Mouse (Mus musculus) Patski (cell line): ENCODE data around the gene Sprr2k. TPM values are rescaled to one million over a fixed set of nuclear protein-coding genes. Genes with fewer than 3 reads are reported as not detected.
"Not testable (repeated sequence)": the region's sequence is repeated elsewhere in the genome, so short reads cannot be mapped to it uniquely, and the experiment has no call there.

Experiments
- ATAC-seq: fragments of 100-300 bp; one replicate; pipeline ENCODE4 v1.8.0; 2021
- CTCF ChIA-PET: fragments of 350-600 bp; sonication (Branson Sonifier 250); formaldehyde crosslinking; loops from one replicate; lab custom pipeline; 2022; ENCODE audit warnings: inconsistent platforms; lab: Charles Lee
- POLR2A ChIA-PET: fragments of 350-600 bp; sonication (Branson Sonifier 250); formaldehyde crosslinking; loops from one replicate; lab custom pipeline; 2022; ENCODE audit warnings: antibody characterized with exemption, inconsistent platforms; lab: Charles Lee
- DNase-seq: peaks from one replicate; pipeline ENCODE4 v3.0.0-alpha.2; 2011; ENCODE audit warnings: low read depth, low spot score
- H3K27me3 ChIP-seq: fragments of 371-371 bp; one replicate; pipeline ENCODE4 v1.5.1; 2021
- CTCF ChIP-seq: fragments of 100-300 bp; IDR thresholded peaks from one replicate; pipeline ENCODE4 v1.5.1; 2021
- in situ Hi-C: fragments of 300-500 bp; cut with MboI; formaldehyde crosslinking; loops from 3 replicates; pipeline ENCODE4 v1.11.1; 2018; ENCODE audit warnings: low pct_unique_long_range_greater_than_20kb, mixed read lengths
- polyA plus RNA-seq: library from polyadenylated mRNA; unstranded; gene quantifications from one replicate; pipeline ENCODE4 v1.2.3, GENCODE M21; 2021

Gene Sprr2k
- polyA plus RNA-seq, 1 experiment from 2014 or later = not detected

GRCm38 (mm10) chr3:92467424-92467823, 35.0 kb downstream of the Sprr2k start:
- ChIA-PET CTCF (interaction anchor here (0.9 to 6.2 kb wide), 6 partner anchors 8 to 317 kb away, joined by 3 to 28 read pairs (median 4); partner anchors contain the start of gene Sprr3), POLR2A (no interaction called here)
- no peak for TF ChIP-seq CTCF
- H3K27me3 ChIP-seq = no peaks in the 10 kb centered on the region
- ATAC-seq (peak; percentile 89), DNase-seq (no peak)
- in situ Hi-C loops = no loop called here

DNA sequence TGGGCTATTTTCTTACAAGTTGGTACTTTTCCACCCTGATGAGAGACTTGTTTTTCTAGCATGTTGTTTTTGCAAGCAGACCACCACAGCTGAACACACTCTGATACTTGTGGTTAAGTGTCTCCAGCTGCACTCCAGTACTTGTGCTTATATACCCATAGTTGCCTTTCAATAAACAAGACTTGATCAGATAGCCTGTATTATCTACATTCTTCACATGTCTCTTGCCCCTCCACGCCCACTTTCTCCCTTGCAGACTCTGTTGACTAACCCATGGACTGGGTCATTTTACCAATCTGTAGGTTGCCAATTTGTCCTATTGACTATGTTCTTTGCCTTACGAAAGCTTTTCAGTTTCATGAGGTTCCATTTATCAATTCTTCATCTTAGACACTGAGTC, 37.7 kb downstream of the Sprr2k start:
- ChIA-PET POLR2A (no interaction called here), CTCF (interaction anchor here (1.1 to 6.2 kb wide), 2 partner anchors 10 to 320 kb away, joined by 3 to 28 read pairs; no protein-coding TSS in a partner anchor)
- TF ChIP-seq CTCF = no peak
- no peak for DNase-seq
- H3K27me3 ChIP-seq = no peaks in the 10 kb centered on the region
- in situ Hi-C loops = no loop called here
- ATAC-seq = no peak

DNA sequence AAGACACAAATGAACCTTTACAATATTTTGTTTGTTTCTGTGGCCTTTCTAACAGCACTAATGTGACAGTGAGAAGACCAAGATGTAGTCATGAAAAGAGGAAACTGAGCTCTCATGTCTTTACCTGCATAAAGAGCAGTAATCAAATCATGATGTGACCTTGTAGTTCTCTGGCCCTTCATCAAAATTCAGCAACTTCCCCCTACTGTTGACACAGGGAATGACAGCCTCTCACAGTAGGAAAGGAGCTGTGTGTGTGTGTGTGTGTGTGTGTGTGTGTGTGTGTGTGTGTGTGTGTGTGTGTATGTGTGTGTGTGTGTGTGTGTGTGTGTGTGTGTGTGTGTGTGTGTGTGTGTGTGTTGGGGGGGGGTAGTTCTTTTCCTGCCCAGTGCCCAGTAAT, 48.9 kb downstream of the Sprr2k start:
- TF ChIP-seq CTCF = peak; percentile 56
- in situ Hi-C loops, POLR2A ChIA-PET: not testable (repeated sequence)

More for the DNA sequence above, 48.9 kb downstream of the Sprr2k start:
- DNase-seq, H3K27me3 ChIP-seq, ATAC-seq: not testable (repeated sequence)
- CTCF ChIA-PET = interaction anchor here (0.6 to 4.4 kb wide), 4 partner anchors 12 to 30 kb away, joined by 3 to 28 read pairs (median 4); no protein-coding TSS in a partner anchor

Other genes starting within 250 kb of the Sprr2k start
- gene Sprr2a1, start 216.8 kb upstream of the Sprr2k start, polyA plus RNA-seq = not detected
- 0.19 TPM for gene Sprr2a2, start 216.7 kb upstream of the Sprr2k start, polyA plus RNA-seq
- not detected for gene Sprr2a3, start 147.2 kb upstream of the Sprr2k start, polyA plus RNA-seq
- not detected for gene Sprr2b, start 116.0 kb upstream of the Sprr2k start, polyA plus RNA-seq
- gene Sprr2d, start 93.4 kb upstream of the Sprr2k start, polyA plus RNA-seq = not detected
- not detected for gene Sprr2e, start 80.4 kb upstream of the Sprr2k start, polyA plus RNA-seq
- gene Sprr2f, start 67.4 kb upstream of the Sprr2k start, polyA plus RNA-seq = not detected
- gene Sprr2h, start 46.9 kb upstream of the Sprr2k start, polyA plus RNA-seq = not detected
- gene Sprr2i, start 24.6 kb upstream of the Sprr2k start, polyA plus RNA-seq = not detected
- gene Sprr2j-ps, start 14.5 kb upstream of the Sprr2k start, polyA plus RNA-seq = not detected
- gene Gm9774, start 3.2 kb upstream of the Sprr2k start, polyA plus RNA-seq = 11.3 TPM
- gene Sprr1b, start 6.2 kb downstream of the Sprr2k start, polyA plus RNA-seq = 0.19 TPM
- not detected for gene Sprr3, start 26.1 kb downstream of the Sprr2k start, polyA plus RNA-seq
- 14.1 TPM for gene Sprr1a, start 53.3 kb downstream of the Sprr2k start, polyA plus RNA-seq
- gene Sprr4, start 67.9 kb downstream of the Sprr2k start, polyA plus RNA-seq = not detected
- gene 2310046K23Rik, start 101.9 kb downstream of the Sprr2k start, polyA plus RNA-seq = not detected
- gene Ivl, start 141.2 kb downstream of the Sprr2k start, polyA plus RNA-seq = not detected
- not detected for gene Smcp, start 156.4 kb downstream of the Sprr2k start, polyA plus RNA-seq
- gene 2210017I01Rik, start 174.9 kb downstream of the Sprr2k start, polyA plus RNA-seq = not detected
- not detected for gene Lce6a, start 189.1 kb downstream of the Sprr2k start, polyA plus RNA-seq
- not detected for gene Lce1a1, start 215.7 kb downstream of the Sprr2k start, polyA plus RNA-seq
- not detected for gene Lce1b, start 224.3 kb downstream of the Sprr2k start, polyA plus RNA-seq
- not detected for gene Lce1a2, start 237.7 kb downstream of the Sprr2k start, polyA plus RNA-seq
- gene Lce1c, start 246.7 kb downstream of the Sprr2k start, polyA plus RNA-seq = not detected